Mouse (Mus musculus) forebrain, embryonic 16.5 days (tissue): ENCODE results near the gene Klb. TPM values are rescaled to one million over a fixed set of nuclear protein-coding genes. Genes with fewer than 3 reads are reported as not detected.

Experiments
- ATAC-seq: fragments of 200-750 bp; cut with Nextera tagmentation; 2 replicates; pipeline ENCODE4 v1.8.0; 2017; ENCODE audit warnings: mild to moderate bottlenecking, moderate library complexity
- H3K27ac ChIP-seq: fragments of 300-500 bp; sonication (generic); 2 replicates; pipeline ENCODE4 v1.5.1; 2014; ENCODE audit warnings: low read length, control low read depth
- H3K27me3 ChIP-seq: fragments of 300-500 bp; sonication (generic); replicated peaks from 2 replicates; pipeline ENCODE4 v1.6.1; 2014; ENCODE audit warnings: low read length; ENCODE audit not compliant: control insufficient read depth, insufficient read depth
- H3K36me3 ChIP-seq: fragments of 300-500 bp; sonication (generic); 2 replicates; pipeline ENCODE4 v1.6.1; 2014; ENCODE audit not compliant: control insufficient read depth, insufficient read depth
- H3K4me1 ChIP-seq: fragments of 300-500 bp; sonication (generic); replicated peaks from 2 replicates; pipeline ENCODE4 v1.6.1; 2014; ENCODE audit warnings: low read length; ENCODE audit not compliant: control insufficient read depth, insufficient read depth
- H3K4me2 ChIP-seq: fragments of 300-500 bp; sonication (generic); 2 replicates; pipeline ENCODE4 v1.6.1; 2014; ENCODE audit warnings: mild to moderate bottlenecking, low read length, control low read depth
- H3K4me3 ChIP-seq: fragments of 300-500 bp; sonication (generic); replicated peaks from 2 replicates; pipeline ENCODE4 v1.5.1; 2014; ENCODE audit warnings: mild to moderate bottlenecking, low read length, control low read depth
- H3K9ac ChIP-seq: fragments of 300-500 bp; sonication (generic); replicated peaks from 2 replicates; pipeline ENCODE4 v1.6.1; 2014; ENCODE audit warnings: low read depth, low read length, control low read depth
- H3K9me3 ChIP-seq: fragments of 300-500 bp; sonication (generic); 2 replicates; pipeline ENCODE4 v1.6.1; 2016; ENCODE audit warnings: low read length; ENCODE audit not compliant: control insufficient read depth
- WGBS: fragments of 180-500 bp; shearing (Covaris S2); extraction: QIAGEN DNeasy Blood & Tissue Kit; methylation state at CpG from one replicate; pipeline ENCODE4 v1.1.7; 2014; 5-methylcytosine and 5-hydroxymethylcytosine counted together
- polyA plus RNA-seq: library from polyadenylated mRNA; unstranded; fragments of >200 nt; fragmentation: Nextera tagmentation; extraction: Ambion mirVana; gene quantifications from 2 replicates; pipeline ENCODE4 v1.2.1, GENCODE M21; 2015

The Klb gene
- polyA plus RNA-seq, 1 experiment from 2014 or later, result 0.09 TPM

DNA sequence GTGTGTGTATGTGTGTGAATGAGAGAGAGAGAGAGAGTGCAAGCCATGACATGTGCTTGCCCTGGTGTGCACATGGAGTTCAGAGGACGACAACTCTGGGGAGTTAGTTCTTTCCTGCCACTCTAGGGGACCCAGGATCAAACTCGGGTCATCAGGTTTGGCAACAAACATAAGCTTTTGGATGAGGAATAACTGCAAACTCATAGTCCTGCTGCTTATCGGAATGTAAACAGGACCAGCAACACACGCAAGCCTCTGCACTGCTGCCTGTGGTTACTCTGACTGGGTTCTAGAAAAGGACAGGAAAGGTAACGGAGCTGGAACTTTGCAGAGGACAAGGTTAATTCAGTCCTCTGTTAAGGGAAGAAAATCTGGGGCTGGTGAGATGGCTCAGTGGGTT is 77.1 kb downstream of the Klb start:
- H3K4me1 ChIP-seq, result no peaks in the 10 kb centered on the region
- H3K9ac ChIP-seq, result no peak overlapping the region
- H3K36me3 ChIP-seq, result peaks cover 31% of the 10 kb centered on the region
- 91% methylated on average over 5 of the region's 5 CpGs for WGBS
- no peak overlapping the region for H3K4me3 ChIP-seq
- ATAC-seq, result no peak
- no peak overlapping the region for H3K27ac ChIP-seq
- no peak overlapping the region for H3K4me2 ChIP-seq
- H3K9me3 ChIP-seq, result no peaks in the 10 kb centered on the region
- H3K27me3 ChIP-seq, result no peaks in the 10 kb centered on the region

- 24% methylated on average over 4 of the region's 4 CpGs for WGBS
- H3K4me2 ChIP-seq, result no peak overlapping the region
- no peaks in the 10 kb centered on the region for H3K27me3 ChIP-seq
- H3K4me1 ChIP-seq, result 0 out of 2 replicates have a peak, but pooled peaks cover 3% of the 10 kb centered on the region
- H3K27ac ChIP-seq, result no peak overlapping the region
- H3K36me3 ChIP-seq, result peaks cover 10% of the 10 kb centered on the region
- no peak overlapping the region for H3K4me3 ChIP-seq
- ATAC-seq, result no peak
- no peak overlapping the region for H3K9ac ChIP-seq
- H3K9me3 ChIP-seq, result no peaks in the 10 kb centered on the region
Observed at GRCm38 (mm10) chr5:65428321-65428720, 80.2 kb downstream of the Klb start.

GRCm38 (mm10) chr5:65429441-65429840 is 81.3 kb downstream of the Klb start:
- Histone ChIP-seq H3K27ac (no peak overlapping the region), H3K9ac (no peak overlapping the region), H3K4me2 (no peak overlapping the region), H3K4me3 (no peak overlapping the region), H3K27me3 (no peaks in the 10 kb centered on the region), H3K9me3 (no peaks in the 10 kb centered on the region), H3K36me3 (peaks cover 5% of the 10 kb centered on the region), H3K4me1 (peaks cover 10% of the 10 kb centered on the region)
- no peak for ATAC-seq
- 92% methylated on average over 5 of the region's 5 CpGs for WGBS

Other genes with a start within 250 kb of the Klb start
- 63.5 and 67.3 TPM in 2 replicates for gene Klhl5, start 240.8 kb upstream of the Klb start, polyA plus RNA-seq
- 13.6 and 14.9 TPM in 2 replicates for gene Wdr19, start 148.6 kb upstream of the Klb start, polyA plus RNA-seq
- 38.5 and 45.2 TPM in 2 replicates for gene Rfc1, start 12.6 kb upstream of the Klb start, polyA plus RNA-seq
- gene Rpl9, start 43.1 kb downstream of the Klb start, polyA plus RNA-seq, result 626 and 632 TPM in 2 replicates
- 61.9 and 67.1 TPM in 2 replicates for gene Lias, start 43.2 kb downstream of the Klb start, polyA plus RNA-seq
- gene Ugdh, start 87.6 kb downstream of the Klb start, polyA plus RNA-seq, result 55.0 and 63.4 TPM in 2 replicates
- not detected in 2 replicates for gene Gm43552, start 144.5 kb downstream of the Klb start, polyA plus RNA-seq
- gene Smim14, start 188.9 kb downstream of the Klb start, polyA plus RNA-seq, result 174 and 198 TPM in 2 replicates
- 188 and 191 TPM in 2 replicates for gene Ube2k, start 188.9 kb downstream of the Klb start, polyA plus RNA-seq